Mouse (Mus musculus) liver, embryonic 14.5 days (tissue): Measurements from ENCODE around the gene Cdh18.

Source experiments
- CTCF ChIP-seq: IDR thresholded peaks from 2 replicates; pipeline ENCODE4 v1.5.1; 2016; ENCODE audit warnings: antibody characterized with exemption, low read depth, control low read depth
- EP300 ChIP-seq: IDR thresholded peaks from 2 replicates; pipeline ENCODE4 v1.6.1; 2016; ENCODE audit warnings: antibody characterized with exemption, low read depth

DNA sequence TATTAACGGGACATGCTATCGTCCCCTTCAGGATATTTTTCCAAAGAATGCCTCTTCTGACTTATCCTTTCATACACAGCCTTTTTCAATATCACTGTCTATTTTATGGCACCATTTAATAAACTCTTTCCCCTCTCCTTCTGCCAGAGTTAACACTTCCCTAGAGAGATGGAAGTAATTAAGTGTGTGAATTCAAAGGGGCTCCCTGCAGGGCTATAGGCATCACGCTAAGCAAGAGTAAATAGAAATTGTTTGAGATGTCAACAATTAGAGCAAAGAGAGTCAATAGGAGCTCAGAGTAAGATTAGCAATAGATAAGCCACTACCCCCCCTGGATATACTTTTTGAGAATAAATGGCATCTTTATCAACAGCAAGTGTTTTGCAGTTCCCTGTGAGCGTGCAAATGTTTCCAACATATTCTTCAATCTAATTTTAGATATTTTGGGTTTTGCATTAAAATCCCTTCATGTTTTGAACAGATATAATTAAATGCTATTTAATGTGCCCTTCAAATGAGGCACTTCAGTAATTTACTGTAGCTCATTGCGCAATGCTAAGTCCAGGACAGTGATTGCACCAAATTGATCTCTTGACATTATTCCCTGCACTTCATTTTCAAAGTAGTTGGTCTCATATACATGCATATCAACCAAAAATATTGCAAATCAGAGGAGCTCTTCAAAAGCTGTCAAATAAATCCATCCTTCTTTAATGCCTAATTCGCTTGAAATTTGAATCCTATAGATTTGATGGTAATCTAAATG is 586.3 kb downstream of the Cdh18 start:
- TF ChIP-seq EP300 (no peak), CTCF (no peak)
